Mouse (Mus musculus): Measurements from ENCODE around the gene Rpl21.

GRCm38 (mm10) chr5:146809951-146810350 lies 22.7 kb upstream of the Rpl21 start:
- TF ChIP-seq EP300 (IDR thresholded peaks at IDR 0.05; ENCODE audit: low read depth) (no peak), CTCF (IDR thresholded peaks at IDR 0.05; ENCODE audit: low read depth) (no peak)
